Mouse (Mus musculus): Measurements from ENCODE around the gene Mon1a. TPM values are rescaled to one million over a fixed set of nuclear protein-coding genes. Genes with fewer than 3 reads are reported as not detected.

Mon1a gene
- polyA plus RNA-seq, 1 experiment from 2014 or later, result 11.6 TPM

DNA sequence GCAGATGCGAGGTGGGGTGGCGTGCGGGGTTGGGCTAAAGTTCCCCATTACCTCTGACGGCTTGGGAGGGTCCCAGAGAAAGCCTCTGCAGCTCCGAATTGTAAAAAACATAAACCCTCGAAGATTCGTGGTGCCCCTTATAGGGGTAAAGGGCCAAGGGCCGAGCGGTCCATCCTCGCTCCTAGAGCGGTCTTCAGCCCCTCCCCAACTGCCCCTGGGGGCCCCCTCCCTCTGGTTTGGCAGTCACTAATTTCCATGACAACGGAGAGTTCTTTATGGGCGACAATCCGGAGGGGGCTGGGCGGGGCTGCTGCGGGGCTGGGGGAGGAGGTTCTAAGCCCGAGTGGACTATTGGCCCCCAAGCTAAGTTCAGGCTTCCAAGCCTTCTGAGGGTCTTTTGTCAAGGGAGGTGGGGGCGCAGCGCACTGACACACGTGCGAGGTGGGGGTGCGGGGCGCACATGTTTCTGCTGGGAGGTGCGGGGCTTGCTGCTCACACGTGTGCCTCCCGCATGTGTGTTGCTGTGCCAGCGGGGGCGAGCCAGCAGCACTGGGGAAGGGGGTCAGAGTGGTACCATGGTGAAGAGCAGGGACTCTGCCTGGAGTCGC, 48.4 kb downstream of the Mon1a start:
- under 1% methylated on average over 29 of the region's 29 CpGs for WGBS
- peaks cover 45% of the 10 kb centered on the region for H3K27me3 ChIP-seq (ENCODE audit: low read depth, poor library complexity, severe bottlenecking)
- H3K4me1 ChIP-seq, result peaks cover 45% of the 10 kb centered on the region
- H3K4me3 ChIP-seq, result peak overlapping the region; percentile 68
- H3K9me3 ChIP-seq (replicated peaks), result no peaks in the 10 kb centered on the region
- H3K36me3 ChIP-seq, result no peaks in the 10 kb centered on the region
- peak overlapping the region; percentile 83 for H3K27ac ChIP-seq
- DNase-seq (ENCODE audit: low spot score), result peak; percentile 59

GRCm38 (mm10) chr9:107936831-107937230, 48.9 kb downstream of the Mon1a start:
- Histone ChIP-seq H3K9me3 (replicated peaks) (no peaks in the 10 kb centered on the region), H3K27ac (peak overlapping the region; percentile 83), H3K27me3 (ENCODE audit: low read depth, poor library complexity, severe bottlenecking) (peaks cover 45% of the 10 kb centered on the region), H3K4me3 (peak overlapping the region; percentile 68), H3K4me1 (peaks cover 44% of the 10 kb centered on the region), H3K36me3 (no peaks in the 10 kb centered on the region)
- peak; percentile 40 for DNase-seq (ENCODE audit: low spot score)
- 11% methylated on average over 3 of the region's 3 CpGs for WGBS

DNA sequence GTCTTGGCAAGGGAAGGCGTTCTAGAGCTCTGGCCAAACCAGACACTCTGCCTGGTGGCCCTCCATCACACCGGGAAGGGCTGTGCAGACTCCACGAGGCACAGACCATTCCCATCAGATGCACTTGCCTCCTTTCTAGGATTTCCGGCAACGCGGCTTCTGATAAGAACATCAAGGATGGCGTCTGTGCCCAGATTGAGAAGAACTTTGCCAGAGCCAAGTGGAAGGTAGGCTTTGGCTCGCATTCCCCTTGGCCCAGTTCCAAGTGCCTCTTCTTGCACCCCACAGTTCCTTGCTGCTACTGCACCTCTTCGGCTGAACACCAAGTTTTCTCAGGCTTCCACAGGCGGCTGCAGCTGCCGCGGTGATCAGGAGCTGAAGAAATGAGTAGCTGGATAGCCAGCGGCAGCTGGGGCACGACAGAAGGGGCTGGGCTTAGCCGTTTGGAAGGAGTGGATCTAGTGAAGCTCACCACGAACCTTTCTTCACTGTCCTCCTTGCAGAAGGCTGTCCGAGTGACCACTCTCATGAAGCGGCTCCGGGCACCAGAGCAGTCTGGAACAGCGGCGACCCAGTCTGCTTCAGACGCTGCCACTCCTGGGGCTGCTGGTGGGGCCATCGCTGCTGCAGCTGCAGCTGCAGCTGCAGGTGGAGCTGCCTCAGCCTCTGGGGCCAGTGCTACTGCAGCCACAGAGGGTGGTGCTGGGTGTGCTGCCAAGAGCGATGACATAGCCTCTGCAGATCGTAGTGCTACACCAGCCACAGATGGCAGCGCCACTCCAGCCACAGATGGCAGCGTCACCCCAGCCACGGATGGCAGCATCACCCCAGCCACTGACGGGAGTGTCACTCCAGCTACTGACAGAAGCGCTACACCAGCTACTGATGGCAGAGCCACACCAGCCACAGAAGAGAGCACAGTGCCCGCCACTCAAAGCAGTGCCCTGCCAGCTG, 59.6 kb downstream of the Mon1a start:
- no peak for DNase-seq (ENCODE audit: low spot score)
- H3K36me3 ChIP-seq, result peaks cover 18% of the 10 kb centered on the region
- H3K27me3 ChIP-seq (ENCODE audit: low read depth, poor library complexity, severe bottlenecking), result no peaks in the 10 kb centered on the region
- WGBS, result 92% methylated on average over 31 of the region's 31 CpGs
- H3K4me3 ChIP-seq, result no peak overlapping the region
- H3K4me1 ChIP-seq, result peaks cover 21% of the 10 kb centered on the region
- H3K27ac ChIP-seq, result no peak overlapping the region
- no peaks in the 10 kb centered on the region for H3K9me3 ChIP-seq (replicated peaks)

- H3K4me3 ChIP-seq, result no peak overlapping the region
- H3K4me1 ChIP-seq, result peaks cover 21% of the 10 kb centered on the region
- 83% methylated on average over 13 of the region's 13 CpGs for WGBS
- peak overlapping the region; percentile 42; the same call in 1 of the 2 replicates for H3K27ac ChIP-seq
- no peaks in the 10 kb centered on the region for H3K27me3 ChIP-seq (ENCODE audit: low read depth, poor library complexity, severe bottlenecking)
- no peak for DNase-seq (ENCODE audit: low spot score)
- H3K9me3 ChIP-seq (replicated peaks), result no peaks in the 10 kb centered on the region
- peaks cover 18% of the 10 kb centered on the region for H3K36me3 ChIP-seq
Measured at GRCm38 (mm10) chr9:107949184-107949921, 61.4 kb downstream of the Mon1a start.

- Histone ChIP-seq H3K9me3 (replicated peaks) (no peaks in the 10 kb centered on the region), H3K36me3 (peaks cover 18% of the 10 kb centered on the region), H3K4me3 (peak within 1 kb of the TSS; percentile 70), H3K27ac (peak within 1 kb of the TSS; percentile 85), H3K4me1 (peaks cover 21% of the 10 kb centered on the region), H3K27me3 (ENCODE audit: low read depth, poor library complexity, severe bottlenecking) (no peaks in the 10 kb centered on the region)
- WGBS, result 93% methylated on average over 10 of the region's 10 CpGs
- DNase-seq (ENCODE audit: low spot score), result no peak
Measured at GRCm38 (mm10) chr9:107949922-107950235, 61.9 kb downstream of the Mon1a start, which contains the start of gene Traip. Traip (plus strand) TSS chr9:107950136.

DNA sequence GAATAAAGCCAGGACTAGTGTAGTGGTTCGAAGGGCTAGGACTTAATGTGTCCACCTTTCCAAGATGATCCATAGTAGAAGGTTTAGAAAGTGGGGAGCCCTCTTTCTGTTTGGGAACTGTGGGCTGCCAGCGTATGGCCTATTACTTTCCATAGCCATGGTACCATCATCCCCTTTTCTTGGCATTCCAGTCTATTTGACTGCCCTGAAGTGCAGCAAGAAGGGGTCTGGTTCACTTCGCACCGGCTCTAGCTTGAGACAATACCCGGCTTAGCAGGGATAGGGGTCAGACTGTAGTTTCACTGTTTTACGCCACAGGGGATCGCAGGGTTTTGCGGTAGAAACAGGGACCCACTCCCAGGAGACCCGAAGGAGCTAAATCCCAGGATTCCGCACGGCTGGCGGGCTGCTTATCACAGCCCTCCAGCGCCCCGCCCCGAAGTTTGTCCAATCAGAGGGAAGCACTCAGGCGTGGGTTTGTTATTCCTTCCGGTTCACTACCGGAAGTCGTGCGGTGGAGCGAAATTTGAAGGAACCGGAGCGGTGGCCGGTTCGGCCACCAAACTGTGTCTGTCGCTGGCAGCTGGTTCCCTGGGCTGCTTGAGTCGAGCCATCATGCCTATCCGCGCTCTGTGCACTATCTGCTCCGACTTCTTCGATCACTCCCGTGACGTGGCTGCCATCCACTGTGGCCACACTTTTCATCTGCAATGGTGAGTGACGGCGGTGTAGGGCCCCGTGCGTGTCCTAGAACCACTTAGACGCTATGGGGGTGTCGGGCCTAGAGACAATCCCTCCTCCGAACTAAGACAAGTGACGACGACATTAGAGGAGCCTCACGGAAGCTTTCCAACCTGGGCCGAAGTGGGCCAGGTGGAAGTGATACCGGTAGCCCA, 62.8 kb downstream of the Mon1a start:
- 13% methylated on average over 45 of the region's 45 CpGs for WGBS

More for the DNA sequence above, 62.8 kb downstream of the Mon1a start:
- Histone ChIP-seq H3K36me3 (peaks cover 23% of the 10 kb centered on the region), H3K27me3 (ENCODE audit: low read depth, poor library complexity, severe bottlenecking) (no peaks in the 10 kb centered on the region), H3K9me3 (replicated peaks) (no peaks in the 10 kb centered on the region), H3K27ac (peak overlapping the region; percentile 85), H3K4me1 (peaks cover 21% of the 10 kb centered on the region), H3K4me3 (peak overlapping the region; percentile 70)
- DNase-seq (ENCODE audit: low spot score), result peak; percentile 94

Other genes starting within 250 kb of the Mon1a start
- gene Slc38a3, start 218.6 kb upstream of the Mon1a start, polyA plus RNA-seq (2016; fragmentation: Nextera tagmentation; extraction: Ambion mirVana), result 3.9 and 4.3 TPM in 2 replicates
- 2.6 and 3.3 TPM in 2 replicates for gene Gnat1, start 208.4 kb upstream of the Mon1a start, polyA plus RNA-seq (2016; fragmentation: Nextera tagmentation; extraction: Ambion mirVana)
- gene Sema3f, start 177.7 kb upstream of the Mon1a start, polyA plus RNA-seq (2016; fragmentation: Nextera tagmentation; extraction: Ambion mirVana), result 31.7 and 33.6 TPM in 2 replicates
- 164 and 214 TPM in 2 replicates for gene Rbm5, start 117.2 kb upstream of the Mon1a start, polyA plus RNA-seq (2016; fragmentation: Nextera tagmentation; extraction: Ambion mirVana)
- gene Rbm6, start 14.9 kb upstream of the Mon1a start, polyA plus RNA-seq (2016; fragmentation: Nextera tagmentation; extraction: Ambion mirVana), result 96.4 and 116 TPM in 2 replicates
- gene Mst1r, start 18.7 kb downstream of the Mon1a start, polyA plus RNA-seq (2016; fragmentation: Nextera tagmentation; extraction: Ambion mirVana), result 0.30 and 1.2 TPM in 2 replicates
- gene Actl11, start 40.3 kb downstream of the Mon1a start, polyA plus RNA-seq (2016; fragmentation: Nextera tagmentation; extraction: Ambion mirVana), result not detected in 2 replicates
- gene Camkv, start 47.5 kb downstream of the Mon1a start, polyA plus RNA-seq (2016; fragmentation: Nextera tagmentation; extraction: Ambion mirVana), result 7.5 and 9.9 TPM in 2 replicates
- gene Traip, start 62.0 kb downstream of the Mon1a start, polyA plus RNA-seq (2016; fragmentation: Nextera tagmentation; extraction: Ambion mirVana), result 43.2 and 45.9 TPM in 2 replicates
- gene Uba7, start 87.4 kb downstream of the Mon1a start, polyA plus RNA-seq (2016; fragmentation: Nextera tagmentation; extraction: Ambion mirVana), result 18.6 and 22.5 TPM in 2 replicates
- 3.5 and 6.2 TPM in 2 replicates for gene Gm20661, start 94.9 kb downstream of the Mon1a start, polyA plus RNA-seq (2016; fragmentation: Nextera tagmentation; extraction: Ambion mirVana)
- gene Inka1, start 97.7 kb downstream of the Mon1a start, polyA plus RNA-seq (2016; fragmentation: Nextera tagmentation; extraction: Ambion mirVana), result 180 and 189 TPM in 2 replicates
- gene Cdhr4, start 104.3 kb downstream of the Mon1a start, polyA plus RNA-seq (2016; fragmentation: Nextera tagmentation; extraction: Ambion mirVana), result 6.5 and 11.9 TPM in 2 replicates
- gene Gm20662, start 108.2 kb downstream of the Mon1a start, polyA plus RNA-seq (2016; fragmentation: Nextera tagmentation; extraction: Ambion mirVana), result 0.34 and 0.93 TPM in 2 replicates
- 54.1 and 69.8 TPM in 2 replicates for gene Ip6k1, start 114.3 kb downstream of the Mon1a start, polyA plus RNA-seq (2016; fragmentation: Nextera tagmentation; extraction: Ambion mirVana)
- 25.2 and 26.4 TPM in 2 replicates for gene Gmppb, start 161.1 kb downstream of the Mon1a start, polyA plus RNA-seq (2016; fragmentation: Nextera tagmentation; extraction: Ambion mirVana)
- 1.9 and 3.5 TPM in 2 replicates for gene Amigo3, start 165.0 kb downstream of the Mon1a start, polyA plus RNA-seq (2016; fragmentation: Nextera tagmentation; extraction: Ambion mirVana)
- gene Mst1, start 192.3 kb downstream of the Mon1a start, polyA plus RNA-seq (2016; fragmentation: Nextera tagmentation; extraction: Ambion mirVana), result 0.54 and 0.74 TPM in 2 replicates
- gene Rnf123, start 195.2 kb downstream of the Mon1a start, polyA plus RNA-seq (2016; fragmentation: Nextera tagmentation; extraction: Ambion mirVana), result 31.8 and 37.5 TPM in 2 replicates
- gene Apeh, start 206.5 kb downstream of the Mon1a start, polyA plus RNA-seq (2016; fragmentation: Nextera tagmentation; extraction: Ambion mirVana), result 70.8 and 76.2 TPM in 2 replicates